Mouse (Mus musculus) E14TG2a.4 (cell line): ENCODE data around the gene Gm49395.

Experiments used
- CTCF ChIP-seq: conservative IDR thresholded peaks from 2 replicates; pipeline ENCODE4 v1.5.1; 2014; ENCODE audit warnings: low read length
- NANOG ChIP-seq: IDR thresholded peaks from 2 replicates; pipeline ENCODE4 v1.6.1; 2014; ENCODE audit warnings: borderline replicate concordance, low read length, mixed read lengths
- POU5F1 ChIP-seq: IDR thresholded peaks from 2 replicates; pipeline ENCODE4 v1.6.1; 2014; ENCODE audit warnings: low read length, borderline replicate concordance

DNA sequence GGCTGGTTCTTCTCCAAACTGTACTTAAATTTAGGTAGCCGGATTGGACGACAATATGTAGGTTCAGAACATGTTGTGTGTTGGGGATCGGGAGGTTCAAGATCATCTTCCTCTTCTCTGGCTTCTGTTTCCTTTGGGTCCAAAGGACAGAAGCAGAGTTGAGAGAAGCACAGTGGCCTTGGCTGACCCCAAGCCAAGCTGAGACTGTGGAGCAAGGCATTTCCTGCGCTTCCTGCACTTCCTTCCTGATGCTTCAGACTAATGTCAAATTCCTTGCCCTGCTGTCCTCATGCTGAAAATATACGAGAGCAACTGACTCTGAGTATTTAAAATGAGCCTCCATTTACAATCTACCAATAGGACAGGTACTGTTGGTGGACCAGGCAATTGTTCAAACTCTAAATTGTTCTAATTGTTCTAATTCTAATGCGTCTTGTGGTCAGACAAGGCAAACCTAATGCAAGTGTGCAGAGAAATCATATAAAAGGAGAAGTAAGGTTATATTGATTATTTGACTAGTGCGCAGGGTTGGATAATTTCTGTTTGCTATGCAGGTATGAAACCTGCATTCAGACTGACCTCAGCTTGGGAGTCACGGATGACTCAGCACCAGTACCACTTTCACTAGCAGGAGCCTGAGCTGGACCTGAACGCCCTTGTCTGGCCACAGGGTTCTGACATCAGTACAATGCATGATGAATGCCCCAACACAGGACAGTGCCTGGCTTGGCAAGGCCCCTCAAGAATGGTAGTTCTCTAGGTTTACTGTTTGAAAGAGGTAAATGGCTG, 24.2 kb downstream of the Gm49395 start:
- TF ChIP-seq CTCF: no peak
- no peak for TF ChIP-seq NANOG
- TF ChIP-seq POU5F1: no peak
